In the genomic region with DNA sequence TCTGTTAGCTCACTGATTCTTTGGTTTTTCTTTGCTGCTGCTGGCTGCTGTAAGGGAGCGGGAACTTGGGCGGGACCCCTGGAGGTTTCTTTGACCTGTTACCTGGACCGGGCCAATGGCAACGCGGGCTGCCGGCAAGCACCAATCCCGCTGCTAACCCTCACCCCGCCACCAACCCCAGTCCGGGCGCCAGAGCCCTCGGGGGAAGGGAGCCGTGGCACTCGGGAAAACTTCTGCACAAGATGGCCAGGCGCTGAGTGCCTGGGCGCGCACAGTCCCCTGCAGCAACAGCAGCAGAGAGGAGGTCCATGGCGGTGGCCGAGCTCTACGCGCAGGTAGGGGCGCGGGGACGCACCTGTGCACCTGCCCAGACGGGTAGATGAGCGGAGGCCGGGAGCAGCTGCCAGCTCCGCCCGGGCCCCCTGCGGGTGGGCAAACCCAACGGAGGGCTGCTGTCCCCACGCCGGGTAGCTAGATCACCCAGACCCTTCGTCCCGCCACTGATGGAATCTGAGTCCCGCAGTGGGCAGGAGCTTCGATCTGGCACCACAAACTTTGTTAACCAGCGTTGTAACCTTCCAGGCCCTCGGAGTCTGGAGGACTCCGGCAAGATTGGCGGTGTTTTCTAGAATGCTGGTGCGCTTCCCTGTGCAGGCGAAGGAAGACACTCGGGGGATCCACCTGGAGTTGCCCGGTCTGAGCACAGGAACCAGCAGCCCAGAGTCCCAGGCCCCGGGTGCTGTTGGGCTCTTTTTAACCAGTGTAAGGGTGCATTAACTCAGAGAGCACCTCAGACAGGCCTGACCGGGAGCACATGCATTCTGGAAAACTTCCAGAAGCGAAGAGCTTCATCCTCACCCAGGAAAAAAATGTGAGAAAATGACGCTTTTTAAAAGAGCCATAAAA, we compare ENCODE assay signal across 8 mouse cellular contexts. TPM values are rescaled to one million over a fixed set of nuclear protein-coding genes. Genes with fewer than 3 reads are reported as not detected.
DNase-seq lines count a peak whose midpoint lies in the region; ATAC-seq and TF ChIP-seq lines count a peak whose summit lies in the region.

A gene (plus strand): TSS at position 180 of the 906 bp plus-strand sequence.

- no peaks in the 10 kb centered on the region for H3K36me3 ChIP-seq in heart, adult 2 months (ENCODE audit: control insufficient read depth, insufficient read depth, low read length)

- TF ChIP-seq CTCF in heart, adult 2 months (IDR thresholded peaks at IDR 0.05) = 0 out of 2 replicates have a peak, but pooled peaks have one; percentile 7

- WGBS in heart, adult 2 months = 7% methylated on average over 48 of the region's 48 CpGs

- peak within 1 kb of the TSS; percentile 82 for H3K9ac ChIP-seq in heart, adult 2 months (ENCODE audit: low read depth, low read length)

- peak; percentile 83 for ATAC-seq in common myeloid progenitor, adult 5-6 weeks (replicated peaks; ENCODE audit: low read depth, poor library complexity, severe bottlenecking)

- DNase-seq in Muller cell, postnatal 12 days (ENCODE audit: inconsistent ontology term) = peak; percentile 65
- peak; percentile 61 to 70 for DNase-seq in heart, adult 2 months
- DNase-seq in kidney, adult 18-20 months = peak; percentile 77
- DNase-seq in lung, adult 18-20 months = peak; percentile 85 to 89
- peak; percentile 55 for DNase-seq in retina, embryonic 14.5 days (ENCODE audit: low spot score)
- no peak for DNase-seq in cerebellum, adult 11 months
- no peak for DNase-seq in thymus, postnatal 0 days (ENCODE audit: low spot score)

- no peaks in the 10 kb centered on the region for H3K4me1 ChIP-seq in heart, adult 2 months (ENCODE audit: control insufficient read depth, insufficient read depth, low read length)

- H3K27me3 ChIP-seq in heart, adult 2 months (ENCODE audit: control insufficient read depth, insufficient read depth, low read length) = peaks cover 2% of the 10 kb centered on the region; the same call in 1 of the 2 replicates

- H3K27ac ChIP-seq in heart, adult 2 months = peak within 1 kb of the TSS; percentile 64

- H3K79me2 ChIP-seq in heart, adult 2 months (replicated peaks; ENCODE audit: control insufficient read depth, insufficient read depth, low read length) = no peaks in the 10 kb centered on the region

- no peak for TF ChIP-seq EP300 in heart, adult 2 months (IDR thresholded peaks at IDR 0.05; ENCODE audit: insufficient read depth, low read depth, low read length)

- intact Hi-C loops in heart, adult 2 months (cut with DNase I) = no loop called here

- peak within 1 kb of the TSS; percentile 54 for H3K4me3 ChIP-seq in heart, adult 2 months

- TF ChIP-seq POLR2A in heart, adult 2 months (IDR thresholded peaks at IDR 0.05; ENCODE audit: insufficient read depth, low read depth, low read length) = peak; percentile 44; the same call in 1 of the 2 replicates

RNA-seq across cellular contexts. Expression of the gene that starts here (rescaled TPM):
- total RNA-seq in common myeloid progenitor, adult 5-6 weeks (2017) = 0.63 and 1.1 TPM in 2 replicates
- 1 to 10 TPM; 5.0 to 5.9 TPM for total RNA-seq in heart, adult 2 months (2021)
- polyA plus RNA-seq in heart, adult 2 months (2012; rRNA removed) = 5.1 and 9.3 TPM in 2 replicates
- 0.44 and 0.98 TPM in 2 replicates for polyA plus RNA-seq in thymus, postnatal 0 days (2015; fragmentation: Nextera tagmentation; extraction: Ambion mirVana)

Comparison
In these comparisons a context has a peak if more than half of its experiments do, and no peak if none do; other contexts are left out.
1. DNase-seq: peak in Muller cell, postnatal 12 days (single experiment), heart, adult 2 months (2 of 2), kidney, adult 18-20 months (single experiment), lung, adult 18-20 months (2 of 2) and retina, embryonic 14.5 days (single experiment); none in cerebellum, adult 11 months (single experiment) and thymus, postnatal 0 days (single experiment).